Mouse (Mus musculus): ENCODE results near the gene Pigs. TPM values are rescaled to one million over a fixed set of nuclear protein-coding genes. Genes with fewer than 3 reads are reported as not detected.
A peak's percentile ranks its signal among the peaks of the same experiment; 100 is the strongest.

The Pigs gene
- polyA plus RNA-seq, 1 experiment, result 70.8 TPM

DNA sequence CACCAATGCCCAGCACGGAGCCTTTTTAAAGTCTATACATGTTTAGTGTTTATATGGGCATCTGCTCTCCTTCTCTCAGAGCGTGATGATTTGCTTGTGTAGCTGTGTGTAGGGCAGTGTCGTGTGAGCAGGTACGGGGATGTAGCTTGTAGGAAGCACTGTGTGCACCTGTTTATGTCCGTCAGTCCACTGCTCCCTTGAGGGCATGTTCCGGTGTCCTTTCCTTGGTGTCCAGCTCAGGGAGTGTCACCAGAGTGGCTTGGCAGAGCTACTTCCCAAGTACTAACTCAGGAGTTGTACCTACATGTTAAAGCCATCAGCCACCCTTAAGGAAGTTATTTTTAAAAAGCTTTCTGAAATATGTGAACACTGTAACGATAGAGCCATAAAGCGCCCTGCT, 8.8 kb downstream of the Pigs start:
- WGBS, result 95% methylated on average over 8 of the region's 8 CpGs

DNA sequence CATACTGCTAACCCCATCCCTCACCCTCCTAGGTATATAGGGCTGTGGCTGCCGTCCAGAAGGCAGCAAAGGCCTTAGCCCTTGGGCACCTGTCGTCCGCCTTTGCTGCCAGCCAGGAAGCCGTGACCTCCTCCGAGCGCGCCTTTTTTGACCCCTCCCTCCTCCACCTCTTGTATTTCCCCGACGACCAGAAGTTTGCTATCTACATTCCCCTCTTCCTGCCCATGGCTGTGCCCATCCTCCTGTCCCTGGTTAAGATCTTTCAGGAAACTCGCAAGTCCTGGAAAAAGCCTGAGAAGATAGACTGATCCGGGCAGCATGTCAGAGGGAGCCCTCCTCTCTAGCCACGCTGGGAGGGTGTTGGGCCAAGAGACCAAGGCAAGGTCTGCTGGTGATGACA, 13.5 kb downstream of the Pigs start:
- TF ChIP-seq CTCF (IDR thresholded peaks at IDR 0.05; ENCODE audit: extremely low read depth, insufficient read length, insufficient replicate concordance, low read depth, low read length) (no peak), POLR2A (IDR thresholded peaks at IDR 0.05; ENCODE audit: low read depth, low read length) (no peak)
- WGBS, result 85% methylated on average over 12 of the region's 12 CpGs
- no peak overlapping the region for H3K4me3 ChIP-seq (ENCODE audit: low read depth, low read length)
- peaks cover 14% of the 10 kb centered on the region for H3K4me1 ChIP-seq (ENCODE audit: control insufficient read depth, insufficient read depth, insufficient read length, low read length)
- H3K27me3 ChIP-seq (ENCODE audit: control insufficient read depth, insufficient read depth, low read length), result no peaks in the 10 kb centered on the region; the same call in 1 of the 2 replicates
- H3K27ac ChIP-seq (ENCODE audit: insufficient read depth, low read depth, low read length), result no peak overlapping the region
- peaks cover 32% of the 10 kb centered on the region for H3K36me3 ChIP-seq (ENCODE audit: control insufficient read depth, insufficient read depth, low read length)

More for the DNA sequence above, 8.8 kb downstream of the Pigs start:
- H3K4me1 ChIP-seq (ENCODE audit: control insufficient read depth, insufficient read depth, insufficient read length, low read length), result no peaks in the 10 kb centered on the region
- no peak for TF ChIP-seq CTCF (IDR thresholded peaks at IDR 0.05; ENCODE audit: extremely low read depth, insufficient read length, insufficient replicate concordance, low read depth, low read length)
- no peak overlapping the region for H3K4me3 ChIP-seq (ENCODE audit: low read depth, low read length)
- peaks cover 51% of the 10 kb centered on the region for H3K36me3 ChIP-seq (ENCODE audit: control insufficient read depth, insufficient read depth, low read length)
- no peak overlapping the region for H3K27ac ChIP-seq (ENCODE audit: insufficient read depth, low read depth, low read length)
- H3K27me3 ChIP-seq (ENCODE audit: control insufficient read depth, insufficient read depth, low read length), result no peaks in the 10 kb centered on the region

DNA sequence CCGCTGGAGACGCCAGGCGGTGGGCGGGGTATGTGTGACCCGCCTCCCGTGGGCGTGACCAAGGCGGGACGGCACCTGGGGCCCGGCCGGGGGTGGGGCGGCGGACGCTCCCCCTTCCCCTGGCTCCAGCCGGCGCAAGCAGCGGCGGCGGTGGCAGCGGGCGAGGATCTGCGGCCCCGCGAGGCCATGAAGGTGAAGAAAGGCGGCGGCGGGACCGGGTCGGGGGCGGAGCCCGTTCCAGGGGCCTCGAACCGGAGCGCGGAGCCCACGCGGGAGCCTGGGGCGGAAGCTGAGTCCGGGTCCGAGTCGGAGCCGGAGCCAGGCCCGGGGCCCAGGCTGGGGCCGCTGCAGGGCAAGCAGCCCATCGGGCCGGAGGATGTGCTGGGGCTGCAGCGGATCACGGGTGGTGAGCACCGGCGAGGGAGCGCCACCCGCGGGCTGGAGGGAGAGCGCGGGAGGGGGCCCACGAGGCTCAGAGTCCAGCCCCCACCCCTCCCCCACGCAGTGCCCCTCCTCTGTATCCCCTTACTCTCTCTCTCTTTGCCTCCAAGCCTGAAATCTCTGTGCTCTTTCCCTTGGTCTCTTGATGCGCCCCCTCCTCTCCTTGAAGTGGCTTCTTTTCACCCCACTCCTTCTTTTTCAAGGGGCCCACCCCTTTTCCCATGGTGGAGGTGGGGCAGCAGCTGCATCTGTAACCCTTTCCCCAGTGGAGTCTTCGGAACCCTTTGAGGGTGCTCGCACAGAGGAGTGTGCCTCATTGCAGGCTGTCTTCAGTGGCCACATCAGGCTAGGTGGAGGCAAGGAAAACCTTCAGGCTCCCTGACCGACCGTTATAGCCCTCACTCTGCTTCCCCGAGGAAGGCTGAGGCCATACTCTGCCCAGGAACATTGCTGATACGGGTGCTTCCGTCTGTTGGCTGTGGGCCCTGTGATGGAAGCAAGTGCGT, 15.4 kb downstream of the Pigs start, which contains the start of gene Unc119:
Gene Unc119 (plus strand): TSS at position 102 of the 947 bp plus-strand sequence.
- Histone ChIP-seq H3K4me3 (ENCODE audit: low read depth, low read length) (peak within 1 kb of the TSS; percentile 93), H3K36me3 (ENCODE audit: control insufficient read depth, insufficient read depth, low read length) (peaks cover 20% of the 10 kb centered on the region), H3K4me1 (ENCODE audit: control insufficient read depth, insufficient read depth, insufficient read length, low read length) (peaks cover 19% of the 10 kb centered on the region), H3K27ac (ENCODE audit: insufficient read depth, low read depth, low read length) (no peak within 1 kb of the TSS), H3K27me3 (ENCODE audit: control insufficient read depth, insufficient read depth, low read length) (no peaks in the 10 kb centered on the region; the same call in 1 of the 2 replicates)
- TF ChIP-seq POLR2A (IDR thresholded peaks at IDR 0.05; ENCODE audit: low read depth, low read length), result no peak
- no peak for TF ChIP-seq CTCF (IDR thresholded peaks at IDR 0.05; ENCODE audit: extremely low read depth, insufficient read length, insufficient replicate concordance, low read depth, low read length)
- WGBS, result 4% methylated on average over 65 of the region's 66 CpGs

GRCm38 (mm10) chr11:78344328-78344889, 16.2 kb downstream of the Pigs start:
- Histone ChIP-seq H3K4me1 (ENCODE audit: control insufficient read depth, insufficient read depth, insufficient read length, low read length) (peaks cover 19% of the 10 kb centered on the region), H3K27me3 (ENCODE audit: control insufficient read depth, insufficient read depth, low read length) (no peaks in the 10 kb centered on the region; the same call in 1 of the 2 replicates), H3K4me3 (ENCODE audit: low read depth, low read length) (peak overlapping the region; percentile 93), H3K36me3 (ENCODE audit: control insufficient read depth, insufficient read depth, low read length) (peaks cover 16% of the 10 kb centered on the region), H3K27ac (ENCODE audit: insufficient read depth, low read depth, low read length) (peak overlapping the region; percentile 32; the same call in 1 of the 2 replicates)
- WGBS, result 74% methylated on average over 6 of the region's 6 CpGs
- no peak for TF ChIP-seq CTCF (IDR thresholded peaks at IDR 0.05; ENCODE audit: extremely low read depth, insufficient read length, insufficient replicate concordance, low read depth, low read length)

GRCm38 (mm10) chr11:78344890-78345715, 16.9 kb downstream of the Pigs start:
- peaks cover 25% of the 10 kb centered on the region for H3K4me1 ChIP-seq (ENCODE audit: control insufficient read depth, insufficient read depth, insufficient read length, low read length)
- H3K27ac ChIP-seq (ENCODE audit: insufficient read depth, low read depth, low read length), result peak overlapping the region; percentile 58
- no peaks in the 10 kb centered on the region; the same call in 1 of the 2 replicates for H3K27me3 ChIP-seq (ENCODE audit: control insufficient read depth, insufficient read depth, low read length)
- H3K4me3 ChIP-seq (ENCODE audit: low read depth, low read length), result no peak overlapping the region
- WGBS, result 72% methylated on average over 8 of the region's 8 CpGs
- H3K36me3 ChIP-seq (ENCODE audit: control insufficient read depth, insufficient read depth, low read length), result peaks cover 11% of the 10 kb centered on the region
- no peak for TF ChIP-seq CTCF (IDR thresholded peaks at IDR 0.05; ENCODE audit: extremely low read depth, insufficient read length, insufficient replicate concordance, low read depth, low read length)
- TF ChIP-seq POLR2A (IDR thresholded peaks at IDR 0.05; ENCODE audit: low read depth, low read length), result no peak

- no peak for TF ChIP-seq POLR2A (IDR thresholded peaks at IDR 0.05; ENCODE audit: low read depth, low read length)
- no peak for TF ChIP-seq CTCF (IDR thresholded peaks at IDR 0.05; ENCODE audit: extremely low read depth, insufficient read length, insufficient replicate concordance, low read depth, low read length)
- peaks cover 25% of the 10 kb centered on the region for H3K4me1 ChIP-seq (ENCODE audit: control insufficient read depth, insufficient read depth, insufficient read length, low read length)
- H3K4me3 ChIP-seq (ENCODE audit: low read depth, low read length), result no peak overlapping the region
- H3K27me3 ChIP-seq (ENCODE audit: control insufficient read depth, insufficient read depth, low read length), result no peaks in the 10 kb centered on the region; the same call in 1 of the 2 replicates
- peaks cover 8% of the 10 kb centered on the region for H3K36me3 ChIP-seq (ENCODE audit: control insufficient read depth, insufficient read depth, low read length)
- WGBS, result 78% methylated on average over 7 of the region's 7 CpGs
- peak overlapping the region; percentile 58 for H3K27ac ChIP-seq (ENCODE audit: insufficient read depth, low read depth, low read length)
Measured at GRCm38 (mm10) chr11:78345801-78346200, 17.6 kb downstream of the Pigs start.
